Mouse (Mus musculus) kidney, embryonic 16.5 days (tissue): ENCODE results near the gene Pde4d. TPM values are rescaled to one million over a fixed set of nuclear protein-coding genes. Genes with fewer than 3 reads are reported as not detected.
A peak's percentile ranks its signal among the peaks of the same experiment; 100 is the strongest.

ENCODE experiments used
- ATAC-seq: fragments of 200-750 bp; cut with Nextera tagmentation; 2 replicates; pipeline ENCODE4 v1.8.0; 2017; ENCODE audit warnings: moderate TSS enrichment; ENCODE audit not compliant: low FRiP score, low TSS enrichment
- H3K27ac ChIP-seq: fragments of 300-500 bp; sonication (generic); 2 replicates; pipeline ENCODE4 v1.5.1; 2014; ENCODE audit warnings: low read length
- H3K27me3 ChIP-seq: fragments of 300-500 bp; sonication (generic); 2 replicates; pipeline ENCODE4 v1.6.1; 2014; ENCODE audit warnings: low read length, control low read depth, mixed read lengths; ENCODE audit not compliant: insufficient read depth
- H3K36me3 ChIP-seq: fragments of 300-500 bp; sonication (generic); 2 replicates; pipeline ENCODE4 v1.6.1; 2014; ENCODE audit warnings: low read length, control low read depth, mixed read lengths; ENCODE audit not compliant: insufficient read depth
- H3K4me1 ChIP-seq: fragments of 300-500 bp; sonication (generic); 2 replicates; pipeline ENCODE4 v1.6.1; 2014; ENCODE audit warnings: low read length, control low read depth, mixed read lengths; ENCODE audit not compliant: insufficient read depth
- H3K4me2 ChIP-seq: fragments of 300-500 bp; sonication (generic); replicated peaks from 2 replicates; pipeline ENCODE4 v1.6.1; 2014; ENCODE audit warnings: low read depth, low read length
- H3K4me3 ChIP-seq: fragments of 300-500 bp; sonication (generic); 2 replicates; pipeline ENCODE4 v1.5.1; 2014; ENCODE audit warnings: mild to moderate bottlenecking, low read length
- H3K9ac ChIP-seq: fragments of 300-500 bp; sonication (generic); replicated peaks from 2 replicates; pipeline ENCODE4 v1.6.1; 2014; ENCODE audit warnings: low read length
- H3K9me3 ChIP-seq: fragments of 300-500 bp; sonication (generic); 2 replicates; pipeline ENCODE4 v1.6.1; 2016; ENCODE audit warnings: low read length, control low read depth
- WGBS: fragments of 180-500 bp; shearing (Covaris S2); extraction: QIAGEN DNeasy Blood & Tissue Kit; methylation state at CpG from one replicate; pipeline ENCODE4 v1.1.7; 2014; 5-methylcytosine and 5-hydroxymethylcytosine counted together
- polyA plus RNA-seq: library from polyadenylated mRNA; unstranded; fragments of >200 nt; fragmentation: Nextera tagmentation; extraction: Ambion mirVana; gene quantifications from 2 replicates; pipeline ENCODE4 v1.2.1, GENCODE M21; 2015

Pde4d gene
- polyA plus RNA-seq, 1 experiment from 2014 or later, result 11.1 TPM

- H3K36me3 ChIP-seq, result no peaks in the 10 kb centered on the region
Measured at GRCm38 (mm10) chr13:109191176-109191575, 741.4 kb downstream of the Pde4d start.

GRCm38 (mm10) chr13:109205541-109205940 is 755.8 kb downstream of the Pde4d start:
- 41% methylated on average over 9 of the region's 9 CpGs for WGBS
- H3K4me2 ChIP-seq, result no peak overlapping the region
- no peaks in the 10 kb centered on the region for H3K27me3 ChIP-seq
- H3K4me3 ChIP-seq, result no peak overlapping the region
- H3K9me3 ChIP-seq, result no peaks in the 10 kb centered on the region
- no peaks in the 10 kb centered on the region for H3K36me3 ChIP-seq
- no peak for ATAC-seq
- H3K9ac ChIP-seq, result no peak overlapping the region
- no peaks in the 10 kb centered on the region for H3K4me1 ChIP-seq
- no peak overlapping the region for H3K27ac ChIP-seq

More at GRCm38 (mm10) chr13:109191176-109191575, 741.4 kb downstream of the Pde4d start:
- H3K9me3 ChIP-seq, result no peaks in the 10 kb centered on the region
- no peak overlapping the region for H3K27ac ChIP-seq
- H3K4me2 ChIP-seq, result no peak overlapping the region
- WGBS, result 71% methylated on average over 4 of the region's 4 CpGs
- H3K27me3 ChIP-seq, result no peaks in the 10 kb centered on the region
- no peak overlapping the region for H3K4me3 ChIP-seq
- H3K9ac ChIP-seq, result no peak overlapping the region
- no peak for ATAC-seq
- no peaks in the 10 kb centered on the region for H3K4me1 ChIP-seq

GRCm38 (mm10) chr13:109208607-109209006 is 758.9 kb downstream of the Pde4d start:
- no peaks in the 10 kb centered on the region for H3K9me3 ChIP-seq
- no peaks in the 10 kb centered on the region for H3K27me3 ChIP-seq
- H3K27ac ChIP-seq, result no peak overlapping the region
- H3K36me3 ChIP-seq, result no peaks in the 10 kb centered on the region
- no peak overlapping the region for H3K9ac ChIP-seq
- H3K4me3 ChIP-seq, result no peak overlapping the region
- no peak for ATAC-seq
- WGBS, result 94% methylated on average over 16 of the region's 16 CpGs
- no peak overlapping the region for H3K4me2 ChIP-seq
- H3K4me1 ChIP-seq, result no peaks in the 10 kb centered on the region

- ATAC-seq, result no peak
- Histone ChIP-seq H3K9me3 (no peaks in the 10 kb centered on the region), H3K36me3 (no peaks in the 10 kb centered on the region), H3K27ac (no peak overlapping the region), H3K4me2 (no peak overlapping the region), H3K4me3 (no peak overlapping the region), H3K4me1 (no peaks in the 10 kb centered on the region), H3K9ac (no peak overlapping the region), H3K27me3 (no peaks in the 10 kb centered on the region)
- WGBS, result 70% methylated on average over 6 of the region's 6 CpGs
Measured at GRCm38 (mm10) chr13:109209413-109209812, 759.7 kb downstream of the Pde4d start.

GRCm38 (mm10) chr13:109210403-109210802 is 760.7 kb downstream of the Pde4d start:
- H3K4me2 ChIP-seq, result no peak overlapping the region
- H3K4me1 ChIP-seq, result no peaks in the 10 kb centered on the region
- H3K27me3 ChIP-seq, result no peaks in the 10 kb centered on the region
- 3% methylated on average over 4 of the region's 4 CpGs for WGBS
- no peaks in the 10 kb centered on the region for H3K9me3 ChIP-seq
- H3K9ac ChIP-seq, result no peak overlapping the region
- no peaks in the 10 kb centered on the region for H3K36me3 ChIP-seq
- H3K27ac ChIP-seq, result no peak overlapping the region
- no peak for ATAC-seq
- no peak overlapping the region for H3K4me3 ChIP-seq

- H3K9ac ChIP-seq, result no peak overlapping the region
Measured at GRCm38 (mm10) chr13:109211471-109211870, 761.7 kb downstream of the Pde4d start.

GRCm38 (mm10) chr13:109211941-109212487 is 762.3 kb downstream of the Pde4d start:
- H3K27me3 ChIP-seq, result no peaks in the 10 kb centered on the region
- H3K9ac ChIP-seq, result no peak overlapping the region
- H3K4me3 ChIP-seq, result peak overlapping the region; percentile 13; the same call in 1 of the 2 replicates
- 46% methylated on average over 16 of the region's 16 CpGs for WGBS
- no peak for ATAC-seq
- no peaks in the 10 kb centered on the region for H3K9me3 ChIP-seq
- H3K36me3 ChIP-seq, result no peaks in the 10 kb centered on the region
- no peaks in the 10 kb centered on the region for H3K4me1 ChIP-seq
- H3K4me2 ChIP-seq, result peak overlapping the region; percentile 37
- no peak overlapping the region for H3K27ac ChIP-seq

More at GRCm38 (mm10) chr13:109211471-109211870, 761.7 kb downstream of the Pde4d start:
- no peaks in the 10 kb centered on the region for H3K27me3 ChIP-seq
- no peaks in the 10 kb centered on the region for H3K4me1 ChIP-seq
- H3K36me3 ChIP-seq, result no peaks in the 10 kb centered on the region
- H3K4me3 ChIP-seq, result no peak overlapping the region
- no peaks in the 10 kb centered on the region for H3K9me3 ChIP-seq
- H3K4me2 ChIP-seq, result peak overlapping the region; percentile 37
- H3K27ac ChIP-seq, result no peak overlapping the region
- no peak for ATAC-seq
- WGBS, result 68% methylated on average over 8 of the region's 8 CpGs

GRCm38 (mm10) chr13:109212788-109213473 is 763.2 kb downstream of the Pde4d start:
- Histone ChIP-seq H3K4me1 (no peaks in the 10 kb centered on the region), H3K4me2 (peak overlapping the region; percentile 44), H3K9me3 (no peaks in the 10 kb centered on the region), H3K9ac (no peak overlapping the region), H3K36me3 (no peaks in the 10 kb centered on the region), H3K27me3 (no peaks in the 10 kb centered on the region), H3K4me3 (peak overlapping the region; percentile 17; the same call in 1 of the 2 replicates), H3K27ac (no peak overlapping the region)
- WGBS, result 26% methylated on average over 12 of the region's 13 CpGs
- peak; percentile 29; the same call in 1 of the 2 replicates for ATAC-seq

- ATAC-seq, result peak; percentile 46; the same call in 1 of the 2 replicates
- Histone ChIP-seq H3K4me3 (no peak overlapping the region), H3K27ac (no peak overlapping the region), H3K27me3 (no peaks in the 10 kb centered on the region), H3K4me1 (no peaks in the 10 kb centered on the region), H3K36me3 (no peaks in the 10 kb centered on the region), H3K9ac (no peak overlapping the region), H3K4me2 (no peak overlapping the region), H3K9me3 (no peaks in the 10 kb centered on the region)
- WGBS, result 38% methylated on average over 8 of the region's 8 CpGs
Measured at GRCm38 (mm10) chr13:109219019-109219725, 769.4 kb downstream of the Pde4d start.
